Mouse (Mus musculus): ENCODE results near the gene Fahd1.

DNA sequence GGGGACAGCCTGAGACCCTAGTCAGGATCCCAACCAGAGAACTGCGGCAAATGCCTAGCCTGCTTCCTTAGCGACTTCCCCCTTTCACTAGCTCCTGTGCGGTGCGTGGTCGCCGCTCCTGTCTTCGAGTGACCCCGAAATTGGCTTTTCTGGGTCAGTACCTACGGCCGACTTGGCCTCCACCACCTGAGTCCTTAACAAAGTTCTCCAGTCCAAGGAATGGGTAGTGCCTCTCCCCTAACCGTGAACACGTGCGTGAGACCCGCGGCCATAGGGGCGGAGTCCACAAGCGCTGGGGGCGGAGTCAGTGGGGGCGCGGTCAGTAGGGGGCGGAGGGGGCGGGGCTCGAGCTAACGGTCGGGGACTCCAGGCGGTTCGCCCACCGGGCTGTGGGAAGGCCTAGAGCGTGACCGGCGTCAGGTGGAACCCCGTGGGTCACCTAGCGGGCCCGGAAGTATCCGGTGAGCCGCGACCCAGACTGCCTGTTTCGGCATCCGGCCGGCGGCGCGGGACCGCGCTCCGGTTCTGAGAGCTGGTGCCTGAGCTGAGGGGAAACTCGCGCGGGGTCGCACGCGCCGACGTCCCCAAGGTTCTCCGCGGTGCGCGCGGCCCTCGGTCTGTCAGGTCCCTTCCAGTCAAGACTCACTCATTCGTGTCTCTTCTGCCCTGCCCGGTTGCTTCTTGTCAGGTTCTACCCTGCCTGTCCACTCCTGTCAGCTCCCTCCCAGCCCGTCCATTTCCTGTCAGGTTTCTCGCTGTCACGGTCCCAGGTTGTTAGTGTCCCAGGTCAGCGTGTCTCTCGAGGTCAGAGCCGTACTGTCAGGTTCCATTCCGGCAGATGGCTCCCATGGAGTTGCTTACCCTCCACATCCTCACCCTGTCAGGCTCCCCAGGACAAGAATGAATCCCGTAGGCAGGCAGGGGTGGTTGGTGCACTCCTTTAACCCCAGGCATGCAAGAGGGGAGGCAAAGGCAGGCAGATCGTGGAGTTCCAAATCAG is 45.9 kb downstream of the Fahd1 start, which contains the start of gene Meiob:
- TF ChIP-seq EP300 (IDR thresholded peaks at IDR 0.05; ENCODE audit: insufficient read depth, low read depth, low read length) = 0 out of 2 replicates have a peak, but pooled peaks have one; percentile 3
- TF ChIP-seq POLR2A (IDR thresholded peaks at IDR 0.05; ENCODE audit: insufficient read depth, low read length) = no peak

Measured in ES-Bruce4 (cell line).